ENCODE assay signal across 8 mouse cellular contexts in genomic region chr8:70087836-70088650, GRCm38 (mm10). TPM values are rescaled to one million over a fixed set of nuclear protein-coding genes. Genes with fewer than 3 reads are reported as not detected.
DNase-seq lines count a peak whose midpoint lies in the region; ATAC-seq and TF ChIP-seq lines count a peak whose summit lies in the region.

No protein-coding gene starts in this region.

- no peaks in the 10 kb centered on the region for H3K9me3 ChIP-seq in kidney, embryonic 14.5 days (ENCODE audit: control insufficient read depth, low read length)

- no peak overlapping the region for H3ac ChIP-seq in myocyte (ENCODE audit: control insufficient read depth, insufficient read length)

- H3K9ac ChIP-seq in heart, adult 2 months (ENCODE audit: low read depth, low read length) = no peak overlapping the region
- H3K9ac ChIP-seq in kidney, embryonic 14.5 days (ENCODE audit: low read depth, low read length) = peak overlapping the region; percentile 31; the same call in 1 of the 2 replicates
- H3K9ac ChIP-seq in liver, adult 2 months (ENCODE audit: low read depth, low read length) = no peak overlapping the region

- ATAC-seq in kidney, embryonic 14.5 days (ENCODE audit: low FRiP score, low TSS enrichment) = peak; percentile 60
- no peak for ATAC-seq in granulocyte monocyte progenitor cell, adult 5-6 weeks (replicated peaks; ENCODE audit: poor library complexity, severe bottlenecking)

- TF ChIP-seq EP300 in heart, adult 2 months (IDR thresholded peaks at IDR 0.05; ENCODE audit: insufficient read depth, low read depth, low read length) = 0 out of 2 replicates have a peak, but pooled peaks have one; percentile 18

- peaks cover 15% of the 10 kb centered on the region for H3K27me3 ChIP-seq in heart, adult 2 months (ENCODE audit: control insufficient read depth, insufficient read depth, low read length)
- H3K27me3 ChIP-seq in kidney, embryonic 14.5 days (ENCODE audit: control insufficient read depth, insufficient read depth, low read length) = peaks cover 78% of the 10 kb centered on the region
- H3K27me3 ChIP-seq in liver, adult 2 months (ENCODE audit: control insufficient read depth, insufficient read depth, low read length) = peaks cover 9% of the 10 kb centered on the region
- H3K27me3 ChIP-seq in myocyte (ENCODE audit: control insufficient read depth, insufficient read depth, insufficient read length) = peaks cover 34% of the 10 kb centered on the region

- 4% methylated on average over 56 of the region's 56 CpGs for WGBS in heart, adult 2 months
- 4% methylated on average over 56 of the region's 56 CpGs for WGBS in kidney, embryonic 14.5 days
- 27% methylated on average over 56 of the region's 56 CpGs for WGBS in liver, adult 2 months

- H3K4me2 ChIP-seq in kidney, embryonic 14.5 days (replicated peaks; ENCODE audit: low read depth, low read length) = peak overlapping the region; percentile 59
- no peak overlapping the region for H3K4me2 ChIP-seq in myocyte (ENCODE audit: low read depth)

- no peaks in the 10 kb centered on the region for H3K79me2 ChIP-seq in heart, adult 2 months (replicated peaks; ENCODE audit: control insufficient read depth, insufficient read depth, low read length)
- no peaks in the 10 kb centered on the region for H3K79me2 ChIP-seq in liver, adult 2 months (ENCODE audit: control insufficient read depth, insufficient read depth, low read length)
- no peaks in the 10 kb centered on the region for H3K79me2 ChIP-seq in myocyte (ENCODE audit: control insufficient read depth, insufficient read depth)

- DNase-seq in heart, adult 2 months = peak; percentile 25 to 51
- DNase-seq in heart, postnatal 25 days (ENCODE audit: low spot score) = no peak
- peak; percentile 55 for DNase-seq in cerebellum, adult 9-11 months
- DNase-seq in frontal cortex, postnatal 36 days (ENCODE audit: low spot score in 2 of 2) = peak; percentile 75 to 76
- DNase-seq in liver, adult 2 months (ENCODE audit: extremely low read depth, low read depth, low spot score) = no peak

- no peak overlapping the region for H3K4me3 ChIP-seq in heart, adult 2 months
- H3K4me3 ChIP-seq in kidney, embryonic 14.5 days (ENCODE audit: low read length) = peak overlapping the region; percentile 38
- no peak overlapping the region for H3K4me3 ChIP-seq in liver, adult 2 months (ENCODE audit: insufficient read depth, low read depth, low read length)
- H3K4me3 ChIP-seq in myocyte = no peak overlapping the region

- no peak for TF ChIP-seq POLR2A in heart, adult 2 months (IDR thresholded peaks at IDR 0.05; ENCODE audit: insufficient read depth, low read depth, low read length)
- no peak for TF ChIP-seq POLR2A in liver, adult 2 months (IDR thresholded peaks at IDR 0.05; ENCODE audit: extremely low read depth, insufficient read depth, low read length)
- no peak for TF ChIP-seq POLR2A in myocyte (IDR thresholded peaks at IDR 0.05; ENCODE audit: insufficient read length, low read depth)

- no peak overlapping the region for H3K27ac ChIP-seq in heart, adult 2 months
- no peak overlapping the region for H3K27ac ChIP-seq in kidney, embryonic 14.5 days (ENCODE audit: low read depth, low read length)
- H3K27ac ChIP-seq in liver, adult 2 months (replicated peaks; ENCODE audit: insufficient read depth, low read depth, low read length) = no peak overlapping the region

- no peaks in the 10 kb centered on the region for H3K36me3 ChIP-seq in heart, adult 2 months (ENCODE audit: control insufficient read depth, insufficient read depth, low read length)
- no peaks in the 10 kb centered on the region for H3K36me3 ChIP-seq in kidney, embryonic 14.5 days (ENCODE audit: control insufficient read depth, insufficient read depth, low read length)
- H3K36me3 ChIP-seq in liver, adult 2 months (ENCODE audit: control insufficient read depth, insufficient read depth, low read length) = no peaks in the 10 kb centered on the region
- no peaks in the 10 kb centered on the region for H3K36me3 ChIP-seq in myocyte (ENCODE audit: control insufficient read depth, insufficient read depth)

- no peaks in the 10 kb centered on the region for H3K4me1 ChIP-seq in heart, adult 2 months (ENCODE audit: control insufficient read depth, insufficient read depth, low read length)
- peaks cover 15% of the 10 kb centered on the region; the same call in 1 of the 2 replicates for H3K4me1 ChIP-seq in kidney, embryonic 14.5 days (ENCODE audit: control insufficient read depth, insufficient read depth, low read length)
- H3K4me1 ChIP-seq in liver, adult 2 months (ENCODE audit: control insufficient read depth, insufficient read depth, low read length) = no peaks in the 10 kb centered on the region; the same call in none of the 2 replicates

- TF ChIP-seq CTCF in heart, adult 2 months (IDR thresholded peaks at IDR 0.05) = peak; percentile 75
- peak; percentile 63 for TF ChIP-seq CTCF in liver, adult 2 months (IDR thresholded peaks at IDR 0.05; ENCODE audit: low read depth, low read length)

- intact Hi-C loops in heart, adult 2 months (cut with DNase I) = loop anchor here (1.0 to 5.0 kb wide), 2 partner anchors 78 to 134 kb away; no protein-coding TSS in a partner anchor
- intact Hi-C loops in heart, postnatal 25 days (cut with DNase I) = loop anchor here (2.0 to 5.0 kb wide), 2 partner anchors 79 to 135 kb away; no protein-coding TSS in a partner anchor

TF ChIP-seq in myocyte, 11 proteins besides CTCF, POLR2A, EP300 and RAD21 (continues in another document):
- peak in 2 of 3 experiments; percentile 62 to 66 for TF ChIP-seq MYOD1 (IDR thresholded peaks at IDR 0.05; ENCODE audit: control insufficient read depth in 1 of 3, insufficient read length in 2 of 3, low read depth in 2 of 3)
- no peak for TF ChIP-seq USF1 (IDR thresholded peaks at IDR 0.05; ENCODE audit: low read depth)
- no peak for TF ChIP-seq SRF (IDR thresholded peaks at IDR 0.05; ENCODE audit: control insufficient read depth, insufficient read length, low read depth)
- peak in 2 of 3 experiments; percentile 52 to 88 for TF ChIP-seq MYOG (IDR thresholded peaks at IDR 0.05; ENCODE audit: control insufficient read depth in 1 of 3, insufficient read depth in 1 of 3, insufficient read length in 2 of 3, low read depth in 2 of 3)
- no peak for TF ChIP-seq TCF3 (IDR thresholded peaks at IDR 0.05; ENCODE audit: insufficient read length, low read depth)
- no peak for TF ChIP-seq CEBPB (IDR thresholded peaks at IDR 0.05; ENCODE audit: insufficient read depth, poor library complexity, severe bottlenecking)
- TF ChIP-seq POLR2AphosphoS2 (IDR thresholded peaks at IDR 0.05; ENCODE audit: insufficient read length, low read depth) = no peak

RNA-seq across cellular contexts. Expression of gene Hapln4, which starts 4.8 kb away (rescaled TPM):
- total RNA-seq in heart, adult 2 months (2021) = under 1 TPM in 1 of 2 experiments, not detected in 1; 0.10 TPM
- 0.15 and 0.16 TPM in 2 replicates for polyA plus RNA-seq in heart, adult 2 months (2012; rRNA removed)
- not detected for total RNA-seq in heart, postnatal 25 days (2021)
- polyA plus RNA-seq in kidney, embryonic 14.5 days (2014; fragmentation: Nextera tagmentation; extraction: Ambion mirVana) = not detected in 2 replicates
- total RNA-seq in liver, adult 2 months (2014; rRNA removed) = 2.2 and 4.2 TPM in 2 replicates
- 4.4 and 8.8 TPM in 2 replicates for polyA plus RNA-seq in liver, adult 2 months (2012; rRNA removed)
- 6.0 TPM for polyA plus RNA-seq in myocyte (2012; fragmentation: generic; extraction: Trizol)
- not detected in 2 replicates for total RNA-seq in granulocyte monocyte progenitor cell, adult 5-6 weeks (2014; fragmentation: Nextera tagmentation)
- total RNA-seq in granulocyte monocyte progenitor cell, adult 5-6 weeks (2017) = not detected in 2 replicates

RNA-seq across cellular contexts. Expression of gene Tm6sf2, which starts 15.3 kb away (rescaled TPM):
- under 1 TPM; 0.64 to 0.94 TPM for total RNA-seq in heart, adult 2 months (2021)
- polyA plus RNA-seq in heart, adult 2 months (2012; rRNA removed) = 2.7 and 3.1 TPM in 2 replicates
- total RNA-seq in heart, postnatal 25 days (2021) = 1 to 10 TPM; 1.1 to 1.3 TPM
- 0.55 and 0.89 TPM in 2 replicates for polyA plus RNA-seq in kidney, embryonic 14.5 days (2014; fragmentation: Nextera tagmentation; extraction: Ambion mirVana)
- 43.8 and 67.9 TPM in 2 replicates for total RNA-seq in liver, adult 2 months (2014; rRNA removed)
- 152 and 203 TPM in 2 replicates for polyA plus RNA-seq in liver, adult 2 months (2012; rRNA removed)
- polyA plus RNA-seq in myocyte (2012; fragmentation: generic; extraction: Trizol) = 0.54 TPM
- 3.9 TPM in 1 of 2 replicates, not detected in the other for total RNA-seq in granulocyte monocyte progenitor cell, adult 5-6 weeks (2014; fragmentation: Nextera tagmentation)
- total RNA-seq in granulocyte monocyte progenitor cell, adult 5-6 weeks (2017) = not detected in 2 replicates

RNA-seq across cellular contexts. Expression of gene Ncan, which starts 32.6 kb away (rescaled TPM):
- under 1 TPM in 1 of 2 experiments, not detected in 1; 0.02 TPM for total RNA-seq in heart, adult 2 months (2021)
- 0.08 and 0.18 TPM in 2 replicates for polyA plus RNA-seq in heart, adult 2 months (2012; rRNA removed)
- under 1 TPM in 1 of 2 experiments, not detected in 1; 0.03 TPM for total RNA-seq in heart, postnatal 25 days (2021)
- 0.07 and 0.19 TPM in 2 replicates for polyA plus RNA-seq in kidney, embryonic 14.5 days (2014; fragmentation: Nextera tagmentation; extraction: Ambion mirVana)
- total RNA-seq in liver, adult 2 months (2014; rRNA removed) = under 0.01 TPM in 1 of 2 replicates, not detected in the other
- not detected in 2 replicates for polyA plus RNA-seq in liver, adult 2 months (2012; rRNA removed)
- not detected for polyA plus RNA-seq in myocyte (2012; fragmentation: generic; extraction: Trizol)
- not detected in 2 replicates for total RNA-seq in granulocyte monocyte progenitor cell, adult 5-6 weeks (2014; fragmentation: Nextera tagmentation)
- total RNA-seq in granulocyte monocyte progenitor cell, adult 5-6 weeks (2017) = not detected in 2 replicates

RNA-seq across cellular contexts. Expression of gene Nr2c2ap, which starts 43.1 kb away (rescaled TPM):
- total RNA-seq in heart, adult 2 months (2021) = 1 to 10 TPM; 5.5 to 7.6 TPM
- polyA plus RNA-seq in heart, adult 2 months (2012; rRNA removed) = 7.0 and 10.7 TPM in 2 replicates
- total RNA-seq in heart, postnatal 25 days (2021) = 1 to 10 TPM; 5.4 to 7.6 TPM
- polyA plus RNA-seq in kidney, embryonic 14.5 days (2014; fragmentation: Nextera tagmentation; extraction: Ambion mirVana) = 25.5 and 40.7 TPM in 2 replicates
- 3.3 and 4.4 TPM in 2 replicates for total RNA-seq in liver, adult 2 months (2014; rRNA removed)
- polyA plus RNA-seq in liver, adult 2 months (2012; rRNA removed) = 15.0 and 16.6 TPM in 2 replicates
- polyA plus RNA-seq in myocyte (2012; fragmentation: generic; extraction: Trizol) = 41.3 TPM
- 37.0 and 64.5 TPM in 2 replicates for total RNA-seq in granulocyte monocyte progenitor cell, adult 5-6 weeks (2014; fragmentation: Nextera tagmentation)
- 8.7 and 9.4 TPM in 2 replicates for total RNA-seq in granulocyte monocyte progenitor cell, adult 5-6 weeks (2017)

RNA-seq across cellular contexts. Expression of gene Sugp1, which starts 45.4 kb away (rescaled TPM):
- total RNA-seq in heart, adult 2 months (2021) = 10 to 100 TPM; 15.8 to 19.6 TPM
- polyA plus RNA-seq in heart, adult 2 months (2012; rRNA removed) = 6.7 and 10.6 TPM in 2 replicates
- 10 to 100 TPM; 17.2 to 18.4 TPM for total RNA-seq in heart, postnatal 25 days (2021)
- polyA plus RNA-seq in kidney, embryonic 14.5 days (2014; fragmentation: Nextera tagmentation; extraction: Ambion mirVana) = 33.7 and 38.1 TPM in 2 replicates
- total RNA-seq in liver, adult 2 months (2014; rRNA removed) = 5.1 and 5.6 TPM in 2 replicates
- polyA plus RNA-seq in liver, adult 2 months (2012; rRNA removed) = 5.1 and 5.3 TPM in 2 replicates
- 38.4 TPM for polyA plus RNA-seq in myocyte (2012; fragmentation: generic; extraction: Trizol)
- 18.4 and 22.6 TPM in 2 replicates for total RNA-seq in granulocyte monocyte progenitor cell, adult 5-6 weeks (2014; fragmentation: Nextera tagmentation)
- 24.3 and 26.0 TPM in 2 replicates for total RNA-seq in granulocyte monocyte progenitor cell, adult 5-6 weeks (2017)

Comparison
In these comparisons a context has a peak if more than half of its experiments do, and no peak if none do; other contexts are left out.
1. DNase-seq: peak in heart, adult 2 months (2 of 2), cerebellum, adult 9-11 months (single experiment) and frontal cortex, postnatal 36 days (2 of 2); none in heart, postnatal 25 days (single experiment) and liver, adult 2 months (single experiment).